ENCODE assay signal across 1 mouse cellular context in the genomic region with DNA sequence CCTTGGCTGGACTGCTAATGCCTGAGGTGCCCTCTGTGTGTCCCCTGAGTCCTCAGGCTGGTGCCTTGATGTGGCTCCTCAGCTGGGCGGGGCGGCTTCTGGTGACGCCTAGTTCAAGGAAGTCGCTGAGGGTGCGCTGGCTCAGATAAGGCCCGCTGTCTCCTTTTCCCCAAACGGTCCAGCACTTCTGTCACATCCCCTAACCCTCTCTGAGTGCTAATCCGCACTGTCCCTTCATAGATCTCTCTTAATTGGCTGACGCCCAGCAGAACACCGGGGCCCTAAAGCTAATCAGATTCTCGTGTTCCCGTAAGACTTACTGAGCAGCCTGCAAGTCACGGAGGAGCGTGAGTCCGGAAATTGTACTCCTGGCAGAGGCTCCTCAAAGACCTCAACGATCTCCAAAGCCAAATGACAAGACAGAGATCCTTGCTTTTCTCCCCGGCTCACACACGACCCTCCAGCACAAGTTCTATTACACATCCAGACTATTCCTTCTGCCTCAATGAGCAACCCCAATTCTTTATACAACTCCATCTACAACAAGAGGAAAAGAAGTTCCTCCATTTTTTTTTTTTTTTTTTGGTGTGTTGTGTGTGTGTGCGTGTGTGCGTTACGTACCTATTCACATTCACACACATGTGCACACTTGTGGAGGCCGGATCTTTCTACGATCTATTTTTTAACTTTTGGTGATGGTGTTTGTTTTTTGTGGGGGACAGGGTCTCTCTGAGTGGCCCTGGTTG.
TF ChIP-seq lines count a peak whose summit lies in the region.

No protein-coding gene starts in this region.

TF ChIP-seq in MEL, 35 proteins besides CTCF, POLR2A, EP300 and RAD21 (continued from another document):
- no peak; the same call in 1 of the 2 replicates for TF ChIP-seq MAFK (IDR thresholded peaks at IDR 0.05; ENCODE audit: borderline replicate concordance, low read depth, low read length)
- peak; percentile 97 for TF ChIP-seq SIN3A (IDR thresholded peaks at IDR 0.05; ENCODE audit: low read length)
- TF ChIP-seq MAZ (IDR thresholded peaks at IDR 0.05; ENCODE audit: low read depth, low read length), result peak; percentile 87
- peak; percentile 88 for TF ChIP-seq ZNF384 (IDR thresholded peaks at IDR 0.05; ENCODE audit: low read depth, low read length)
- peak; percentile 78 for TF ChIP-seq CHD1 (IDR thresholded peaks at IDR 0.05; ENCODE audit: low read depth, low read length)
- no peak; the same call in 1 of the 2 replicates for TF ChIP-seq CHD2 (IDR thresholded peaks at IDR 0.05; ENCODE audit: low read length)
- TF ChIP-seq ETS1 (IDR thresholded peaks at IDR 0.05; ENCODE audit: low read depth, low read length), result peak; percentile 93
- TF ChIP-seq RCOR1 (IDR thresholded peaks at IDR 0.05; ENCODE audit: low read depth, low read length), result peak; percentile 68
